Mouse (Mus musculus): Measurements from ENCODE around the gene Agfg2.

Gene Agfg2

GRCm38 (mm10) chr5:137610056-137610455 is 74.5 kb downstream of the Agfg2 start:
- no peak for DNase-seq (ENCODE audit: inconsistent ontology term)

DNA sequence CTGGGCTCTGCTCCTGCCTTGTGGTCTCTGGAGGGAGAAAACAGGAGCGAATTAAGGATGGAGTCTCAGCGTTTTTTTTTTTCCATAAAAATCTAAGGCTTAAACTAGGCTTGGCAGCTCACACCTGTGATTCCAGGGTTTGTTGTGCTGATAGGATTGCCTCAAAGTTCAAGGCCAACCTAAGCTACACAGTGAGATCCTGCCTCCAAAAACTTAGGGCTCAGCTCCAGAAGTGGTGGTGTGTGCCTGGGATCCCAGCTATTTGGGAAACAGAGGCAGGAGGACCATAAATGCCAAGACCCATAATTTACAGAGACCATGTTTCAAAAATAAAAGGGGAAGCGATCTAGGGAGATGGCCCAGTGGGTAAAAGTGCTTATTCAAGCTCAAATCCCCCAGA is 75.2 kb downstream of the Agfg2 start:
- DNase-seq (ENCODE audit: inconsistent ontology term), result no peak

- no peak for DNase-seq (ENCODE audit: inconsistent ontology term)
Measured at GRCm38 (mm10) chr5:137608654-137609190, 75.8 kb downstream of the Agfg2 start.

DNA sequence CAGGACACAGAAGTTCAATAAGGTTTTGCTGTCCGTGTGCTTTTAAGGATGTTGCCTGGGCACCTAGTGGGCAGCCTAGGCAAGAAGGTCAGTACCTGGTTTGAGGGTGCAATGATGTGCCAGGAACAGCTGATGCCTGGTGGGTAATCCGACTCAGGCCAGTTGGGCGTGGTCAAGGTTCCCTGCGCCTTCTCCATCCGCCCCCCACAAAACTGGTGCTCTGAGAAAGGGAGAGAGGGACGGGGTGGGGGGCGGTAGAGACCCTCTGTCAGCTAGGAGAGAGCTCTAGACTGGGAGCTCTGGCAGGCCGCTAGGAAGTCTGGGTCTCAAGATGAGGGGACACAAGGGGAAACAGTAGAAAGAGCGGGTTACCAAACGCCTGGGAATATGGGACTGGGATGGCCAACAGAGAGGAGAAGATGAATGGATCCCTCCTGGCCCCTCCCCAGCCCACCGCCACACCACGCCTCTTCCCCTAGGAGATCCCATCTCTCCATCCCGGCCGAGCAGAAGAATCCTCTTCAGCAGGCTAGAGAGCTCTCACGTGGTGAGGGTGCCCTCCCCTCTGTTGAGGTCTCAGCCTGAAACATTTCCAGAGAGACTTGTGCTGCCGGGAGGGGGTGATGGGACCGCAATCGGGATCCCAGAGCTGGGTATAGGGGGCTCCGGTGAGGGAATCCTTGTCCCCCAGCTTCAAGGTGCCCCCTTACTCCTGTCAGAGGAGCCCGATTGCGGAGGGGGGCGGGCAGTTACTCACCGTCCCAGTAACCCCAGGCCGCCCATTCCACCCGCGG is 76.5 kb downstream of the Agfg2 start:
- no peak for DNase-seq (ENCODE audit: inconsistent ontology term)

DNA sequence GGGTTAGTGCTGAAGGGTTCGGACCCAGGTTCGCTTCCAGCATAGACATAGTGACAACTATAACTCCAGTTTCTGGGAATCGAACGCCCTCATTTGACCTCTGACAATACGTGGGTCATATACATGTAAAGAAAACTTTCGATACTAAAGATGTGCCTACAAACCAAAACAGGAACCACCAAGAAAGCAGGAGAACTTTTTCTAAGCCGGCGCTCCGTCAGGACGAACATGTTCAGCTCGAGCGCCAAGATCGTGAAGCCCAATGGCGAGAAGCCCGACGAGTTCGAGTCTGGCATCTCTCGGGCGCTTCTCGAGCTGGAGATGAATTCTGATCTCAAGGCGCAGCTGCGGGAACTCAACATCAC is 83.2 kb downstream of the Agfg2 start:
- no peak for DNase-seq (ENCODE audit: inconsistent ontology term)

DNA sequence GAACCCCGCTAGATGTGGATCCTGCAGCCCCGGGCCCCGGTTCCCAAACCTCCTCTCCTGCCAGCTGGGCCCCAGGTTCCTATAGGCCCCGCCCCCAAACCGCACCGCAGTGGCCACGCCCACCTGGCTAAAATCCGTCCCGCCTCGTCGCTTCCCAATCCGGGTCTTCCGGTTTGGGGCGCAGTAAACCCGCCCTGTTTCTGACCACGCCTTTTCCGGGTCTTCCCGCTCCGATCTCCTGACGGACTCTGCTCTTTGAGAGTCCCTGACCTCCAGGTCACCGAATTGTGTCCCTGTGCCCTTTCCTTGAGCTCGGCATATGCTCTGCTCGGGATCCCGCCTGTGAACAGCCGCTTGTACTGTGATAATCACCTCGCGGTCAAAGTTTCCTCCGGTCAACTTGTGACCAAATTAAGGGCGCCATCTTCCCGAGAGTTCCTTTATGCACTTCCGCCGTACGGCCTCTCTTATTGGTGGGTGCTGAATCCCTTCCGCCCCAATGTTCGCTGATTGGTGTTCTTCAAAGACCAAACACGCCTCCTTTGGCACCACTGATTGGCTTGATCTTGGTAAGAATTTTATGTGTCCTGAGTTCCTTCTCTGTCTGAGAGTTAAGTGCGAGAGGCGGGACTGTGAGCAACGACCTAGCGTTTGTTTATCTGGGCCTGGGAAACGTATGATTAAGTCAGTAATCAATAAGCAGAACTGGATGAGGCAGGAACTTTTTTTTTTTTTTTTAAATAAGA is 83.7 kb downstream of the Agfg2 start, which contains the start of gene Mospd3:
Mospd3 (minus strand) TSS at position 440 of the 746 bp plus-strand sequence.
- DNase-seq (ENCODE audit: inconsistent ontology term), result peak; percentile 97
